ENCODE assay signal across 25 mouse cellular contexts in genomic region chr13:9018974-9019587, GRCm38 (mm10). TPM values are rescaled to one million over a fixed set of nuclear protein-coding genes. Genes with fewer than 3 reads are reported as not detected.
A peak's percentile ranks its signal among the peaks of the same experiment; 100 is the strongest.
DNase-seq lines count a peak whose midpoint lies in the region; ATAC-seq and TF ChIP-seq lines count a peak whose summit lies in the region.
"Had no signal": no experiment of that assay in that cellular context is flagged by ENCODE, and none has a peak within 500 bp of the region (broad histone marks: within the 10 kb centered on the region; RNA-seq: fewer than 3 reads in every experiment).

No protein-coding gene starts in this region.

- H3K27ac ChIP-seq in intestine, embryonic 15.5 days: no peak overlapping the region
- H3K27ac ChIP-seq in intestine, postnatal 0 days (ENCODE audit: low read depth, low read length): no peak overlapping the region
- H3K27ac ChIP-seq in liver, embryonic 11.5 days (ENCODE audit: low read depth, low read length): 0 out of 2 replicates have a peak overlapping the region, but pooled peaks have one; percentile 53
- H3K27ac ChIP-seq in liver, postnatal 0 days (ENCODE audit: low read depth): peak overlapping the region; percentile 61
- no peak overlapping the region for H3K27ac ChIP-seq in forebrain, embryonic 12.5 days
- H3K27ac ChIP-seq in forebrain, embryonic 10.5 days: no peak overlapping the region
- H3K27ac ChIP-seq: embryonic facial prominence, embryonic 15.5 days; forebrain, embryonic 13.5 days; hindbrain, embryonic 14.5 days; left cerebral cortex, adult 2 months; lung, embryonic 15.5 days; macrophage; midbrain, embryonic 13.5 days had no signal

- H3K36me3 ChIP-seq in intestine, embryonic 15.5 days: no peaks in the 10 kb centered on the region
- H3K36me3 ChIP-seq in intestine, postnatal 0 days (ENCODE audit: control insufficient read depth, insufficient read depth): no peaks in the 10 kb centered on the region
- no peaks in the 10 kb centered on the region for H3K36me3 ChIP-seq in liver, embryonic 11.5 days (ENCODE audit: control insufficient read depth, insufficient read depth, low read length)
- no peaks in the 10 kb centered on the region for H3K36me3 ChIP-seq in liver, postnatal 0 days (replicated peaks; ENCODE audit: insufficient read depth, low read length)
- H3K36me3 ChIP-seq in forebrain, embryonic 12.5 days (replicated peaks): no peaks in the 10 kb centered on the region
- H3K36me3 ChIP-seq in forebrain, embryonic 10.5 days (replicated peaks): no peaks in the 10 kb centered on the region
- H3K36me3 ChIP-seq: embryonic facial prominence, embryonic 15.5 days; lung, embryonic 15.5 days; midbrain, embryonic 13.5 days had no signal

- no peak overlapping the region for H3K9ac ChIP-seq in intestine, embryonic 15.5 days
- no peak overlapping the region for H3K9ac ChIP-seq in intestine, postnatal 0 days (ENCODE audit: low read depth, low read length)
- H3K9ac ChIP-seq in liver, embryonic 11.5 days (ENCODE audit: low read depth, low read length): no peak overlapping the region
- no peak overlapping the region for H3K9ac ChIP-seq in liver, postnatal 0 days (replicated peaks)
- H3K9ac ChIP-seq in forebrain, embryonic 12.5 days: no peak overlapping the region
- H3K9ac ChIP-seq: embryonic facial prominence, embryonic 15.5 days; forebrain, embryonic 13.5 days; hindbrain, embryonic 14.5 days; lung, embryonic 15.5 days; midbrain, embryonic 13.5 days had no signal

- no peak for TF ChIP-seq CTCF in intestine, postnatal 0 days (IDR thresholded peaks at IDR 0.05; ENCODE audit: low read depth)
- TF ChIP-seq CTCF in liver, postnatal 0 days (IDR thresholded peaks at IDR 0.05; ENCODE audit: low read depth): no peak

- no peak overlapping the region for H3K4me3 ChIP-seq in intestine, embryonic 15.5 days (replicated peaks)
- H3K4me3 ChIP-seq in intestine, postnatal 0 days (ENCODE audit: low read depth, low read length): no peak overlapping the region
- H3K4me3 ChIP-seq in liver, embryonic 11.5 days (ENCODE audit: low read depth, low read length): no peak overlapping the region
- H3K4me3 ChIP-seq in liver, postnatal 0 days (ENCODE audit: low read depth, low read length): no peak overlapping the region
- H3K4me3 ChIP-seq in forebrain, embryonic 12.5 days (replicated peaks): no peak overlapping the region
- no peak overlapping the region for H3K4me3 ChIP-seq in forebrain, embryonic 10.5 days
- H3K4me3 ChIP-seq: embryonic facial prominence, embryonic 15.5 days; forebrain, embryonic 13.5 days; left cerebral cortex, adult 2 months; lung, embryonic 15.5 days; midbrain, embryonic 13.5 days had no signal

- H3K4me2 ChIP-seq in intestine, embryonic 15.5 days (replicated peaks): no peak overlapping the region
- no peak overlapping the region for H3K4me2 ChIP-seq in intestine, postnatal 0 days (replicated peaks; ENCODE audit: low read depth)
- H3K4me2 ChIP-seq in liver, embryonic 11.5 days: 0 out of 2 replicates have a peak overlapping the region, but pooled peaks have one; percentile 6
- H3K4me2 ChIP-seq in liver, postnatal 0 days (ENCODE audit: low read depth, low read length): peak overlapping the region; percentile 44
- H3K4me2 ChIP-seq in forebrain, embryonic 12.5 days: no peak overlapping the region
- H3K4me2 ChIP-seq: embryonic facial prominence, embryonic 15.5 days; forebrain, embryonic 13.5 days; hindbrain, embryonic 14.5 days; lung, embryonic 15.5 days; midbrain, embryonic 13.5 days had no signal

- peak; percentile 62 for TF ChIP-seq EP300 in liver, postnatal 0 days (IDR thresholded peaks at IDR 0.05; ENCODE audit: low read depth)

- DNase-seq in liver, embryonic 11.5 days (ENCODE audit: low spot score): no peak
- DNase-seq in liver, postnatal 0 days: no peak
- no peak for DNase-seq in forebrain, embryonic 10.5 days (ENCODE audit: extremely low spot score, low spot score)
- no peak for DNase-seq in layer of hippocampus, adult 9-10 months (ENCODE audit: low spot score)
- DNase-seq: cerebellum, adult 8-10 months; cerebellum, postnatal 36 days; heart, postnatal 4 days; kidney, adult 9 months; kidney, postnatal 36 days; right cerebral cortex, postnatal 14 days; spleen, adult 18-20 months; thymus, postnatal 25 days had no signal

- peak; percentile 44; the same call in 1 of the 2 replicates for ATAC-seq in intestine, embryonic 15.5 days
- no peak; the same call in 1 of the 2 replicates for ATAC-seq in intestine, postnatal 0 days
- ATAC-seq in common myeloid progenitor, adult 5-6 weeks (replicated peaks; ENCODE audit: low read depth, poor library complexity, severe bottlenecking): 0 out of 2 replicates have a peak, but pooled peaks have one; percentile 40
- ATAC-seq in liver, embryonic 11.5 days (replicated peaks; ENCODE audit: low FRiP score): peak; percentile 87
- peak; percentile 68 for ATAC-seq in liver, postnatal 0 days
- ATAC-seq in forebrain, embryonic 12.5 days (ENCODE audit: low FRiP score): no peak
- ATAC-seq: forebrain, embryonic 13.5 days; inflammation-experienced regulatory T-cells, adult 6 months; midbrain, embryonic 13.5 days; Patski had no signal

- 54% methylated on average over 2 of the region's 2 CpGs for WGBS in intestine, embryonic 15.5 days
- WGBS in intestine, postnatal 0 days: 41% methylated on average over 2 of the region's 2 CpGs
- 53% methylated on average over 2 of the region's 2 CpGs for WGBS in liver, embryonic 11.5 days
- 48% methylated on average over 2 of the region's 2 CpGs for WGBS in liver, postnatal 0 days (ENCODE audit: insufficient replicate concordance)
- 81% methylated on average over 2 of the region's 2 CpGs for WGBS in forebrain, embryonic 12.5 days
- WGBS in forebrain, embryonic 10.5 days: 79% methylated on average over 2 of the region's 2 CpGs

- H3K27me3 ChIP-seq in intestine, embryonic 15.5 days (replicated peaks): no peaks in the 10 kb centered on the region
- no peaks in the 10 kb centered on the region for H3K27me3 ChIP-seq in intestine, postnatal 0 days (replicated peaks; ENCODE audit: control insufficient read depth, insufficient read depth, low read length)
- H3K27me3 ChIP-seq in liver, embryonic 11.5 days (replicated peaks; ENCODE audit: control insufficient read depth, insufficient read depth, low read length): no peaks in the 10 kb centered on the region
- no peaks in the 10 kb centered on the region for H3K27me3 ChIP-seq in liver, postnatal 0 days (ENCODE audit: insufficient read depth, low read length)
- no peaks in the 10 kb centered on the region for H3K27me3 ChIP-seq in forebrain, embryonic 12.5 days
- H3K27me3 ChIP-seq in forebrain, embryonic 10.5 days (ENCODE audit: poor library complexity, severe bottlenecking): no peaks in the 10 kb centered on the region
- H3K27me3 ChIP-seq: embryonic facial prominence, embryonic 15.5 days; forebrain, embryonic 13.5 days; lung, embryonic 15.5 days; midbrain, embryonic 13.5 days; Patski had no signal

- no peaks in the 10 kb centered on the region for H3K4me1 ChIP-seq in intestine, embryonic 15.5 days (replicated peaks)
- H3K4me1 ChIP-seq in intestine, postnatal 0 days (replicated peaks; ENCODE audit: control insufficient read depth, insufficient read depth, low read length): 0 out of 2 replicates have a peak, but pooled peaks cover 3% of the 10 kb centered on the region
- peaks cover 20% of the 10 kb centered on the region for H3K4me1 ChIP-seq in liver, embryonic 11.5 days (replicated peaks; ENCODE audit: control insufficient read depth, insufficient read depth, low read length)
- peaks cover 47% of the 10 kb centered on the region for H3K4me1 ChIP-seq in liver, postnatal 0 days (ENCODE audit: insufficient read depth)
- H3K4me1 ChIP-seq in forebrain, embryonic 12.5 days: no peaks in the 10 kb centered on the region
- peaks cover 9% of the 10 kb centered on the region for H3K4me1 ChIP-seq in forebrain, embryonic 10.5 days
- H3K4me1 ChIP-seq: embryonic facial prominence, embryonic 15.5 days; forebrain, embryonic 13.5 days; lung, embryonic 15.5 days; midbrain, embryonic 13.5 days had no signal

- no peaks in the 10 kb centered on the region for H3K9me3 ChIP-seq in intestine, embryonic 15.5 days
- no peaks in the 10 kb centered on the region for H3K9me3 ChIP-seq in intestine, postnatal 0 days (ENCODE audit: control insufficient read depth)
- H3K9me3 ChIP-seq in liver, embryonic 11.5 days (ENCODE audit: control insufficient read depth, low read length): no peaks in the 10 kb centered on the region
- H3K9me3 ChIP-seq in liver, postnatal 0 days (ENCODE audit: low read length): no peaks in the 10 kb centered on the region
- H3K9me3 ChIP-seq in forebrain, embryonic 12.5 days: no peaks in the 10 kb centered on the region
- no peaks in the 10 kb centered on the region for H3K9me3 ChIP-seq in forebrain, embryonic 10.5 days
- H3K9me3 ChIP-seq: embryonic facial prominence, embryonic 15.5 days; forebrain, embryonic 13.5 days; lung, embryonic 15.5 days; midbrain, embryonic 13.5 days had no signal

RNA-seq across cellular contexts. Expression of gene Gtpbp4, which starts 23.2 kb away (rescaled TPM):
- 75.6 and 77.8 TPM in 2 replicates for polyA plus RNA-seq in intestine, embryonic 15.5 days (2015; fragmentation: Nextera tagmentation; extraction: Ambion mirVana)
- polyA plus RNA-seq in intestine, postnatal 0 days (2015; fragmentation: Nextera tagmentation; extraction: Ambion mirVana): 28.8 and 30.3 TPM in 2 replicates
- 164 and 207 TPM in 2 replicates for total RNA-seq in common myeloid progenitor, adult 5-6 weeks (2017)
- polyA plus RNA-seq in liver, embryonic 11.5 days (2014; fragmentation: Nextera tagmentation; extraction: Ambion mirVana): 108 and 109 TPM in 2 replicates
- 35.7 and 38.9 TPM in 2 replicates for polyA plus RNA-seq in liver, postnatal 0 days (2015; fragmentation: Nextera tagmentation; extraction: Ambion mirVana)
- 88.1 and 96.2 TPM in 2 replicates for polyA plus RNA-seq in forebrain, embryonic 12.5 days (2016; fragmentation: Nextera tagmentation; extraction: Ambion mirVana)
- 119 and 125 TPM in 2 replicates for polyA plus RNA-seq in forebrain, embryonic 10.5 days (2016; fragmentation: Nextera tagmentation; extraction: Ambion mirVana)

Comparison
In these comparisons a context has a peak if more than half of its experiments do, and no peak if none do; other contexts are left out.
1. ATAC-seq: peak in intestine, embryonic 15.5 days (single experiment), common myeloid progenitor, adult 5-6 weeks (single experiment), liver, embryonic 11.5 days (single experiment) and liver, postnatal 0 days (single experiment); none in intestine, postnatal 0 days (single experiment) and forebrain, embryonic 12.5 days (single experiment).
2. H3K27ac ChIP-seq: peak in liver, embryonic 11.5 days (single experiment) and liver, postnatal 0 days (single experiment); none in intestine, embryonic 15.5 days (single experiment), intestine, postnatal 0 days (single experiment), forebrain, embryonic 12.5 days (single experiment) and forebrain, embryonic 10.5 days (single experiment).
3. H3K4me2 ChIP-seq: peak in liver, embryonic 11.5 days (single experiment) and liver, postnatal 0 days (single experiment); none in intestine, embryonic 15.5 days (single experiment), intestine, postnatal 0 days (single experiment) and forebrain, embryonic 12.5 days (single experiment).